1 mouse cellular context compared by ENCODE assay signal in the genomic region with DNA sequence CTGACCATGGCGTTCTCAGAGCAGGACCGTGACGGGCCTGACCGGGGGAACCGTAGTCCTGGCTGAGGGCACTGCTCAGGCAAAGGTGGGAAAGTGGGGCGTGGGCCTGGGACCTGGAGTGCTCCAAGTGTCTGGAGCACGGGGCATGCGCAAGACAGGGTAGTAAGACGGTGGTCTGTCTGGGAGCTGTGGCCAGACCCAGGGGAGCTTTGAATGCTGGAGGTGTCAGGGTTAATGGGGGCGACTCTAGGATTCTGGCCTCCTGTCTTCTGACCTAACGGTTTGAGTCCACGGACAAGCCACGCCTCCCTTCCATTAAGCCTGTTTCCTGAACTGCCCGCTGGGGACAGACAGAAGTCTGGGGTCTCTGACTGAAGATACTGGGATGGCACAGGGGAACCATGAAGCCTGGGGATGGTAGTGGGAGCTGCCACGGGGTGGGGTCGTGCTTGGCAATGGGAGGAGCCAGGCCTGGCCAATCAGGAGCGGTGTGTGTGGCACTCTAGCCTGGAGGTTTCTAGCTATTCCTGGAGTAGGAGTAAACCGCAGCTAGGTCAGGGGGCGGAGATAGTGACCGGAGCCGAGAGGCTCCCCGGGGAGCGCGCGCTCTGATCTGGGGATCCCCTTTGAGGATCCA.
A peak's percentile ranks its signal among the peaks of the same experiment; 100 is the strongest.
TF ChIP-seq lines count a peak whose summit lies in the region.

No protein-coding gene starts in this region.

TF ChIP-seq in CH12.LX, 34 proteins besides CTCF, POLR2A, EP300 and RAD21 (continued from another document):
- TF ChIP-seq USF2 (conservative IDR thresholded peaks at IDR 0.05; ENCODE audit: low read depth, low read length) (no peak), POLR2AphosphoS2 (IDR thresholded peaks at IDR 0.05; ENCODE audit: low read depth, low read length) (0 out of 2 replicates have a peak, but pooled peaks have one; percentile 19), MXI1 (IDR thresholded peaks at IDR 0.05; ENCODE audit: low read depth, low read length) (peak; percentile 70), TBP (conservative IDR thresholded peaks at IDR 0.05; ENCODE audit: low read depth, low read length) (no peak), SIN3A (IDR thresholded peaks at IDR 0.05; ENCODE audit: low read length) (peak; percentile 75), MEF2A (IDR thresholded peaks at IDR 0.05; ENCODE audit: borderline replicate concordance, low read depth, low read length) (peak; percentile 95), BHLHE40 (IDR thresholded peaks at IDR 0.05; ENCODE audit: low read depth, low read length) (no peak; the same call in 1 of the 2 replicates), ZC3H11A (IDR thresholded peaks at IDR 0.05; ENCODE audit: low read depth, low read length) (no peak), MAX (IDR thresholded peaks at IDR 0.05; ENCODE audit: low read length) (peak; percentile 41; the same call in 1 of the 2 replicates), JUN (IDR thresholded peaks at IDR 0.05; ENCODE audit: insufficient read depth, low read depth, low read length) (no peak), ELF1 (IDR thresholded peaks at IDR 0.05; ENCODE audit: low read depth, low read length) (0 out of 2 replicates have a peak, but pooled peaks have one; percentile 28), TCF12 (IDR thresholded peaks at IDR 0.05; ENCODE audit: low read depth, low read length) (peak; percentile 42; the same call in 1 of the 2 replicates), NRF1 (IDR thresholded peaks at IDR 0.05; ENCODE audit: low read depth, low read length) (peak; percentile 74), ZNF384 (IDR thresholded peaks at IDR 0.05; ENCODE audit: low read depth, low read length) (no peak), CHD1 (IDR thresholded peaks at IDR 0.05; ENCODE audit: low read depth, low read length) (no peak; the same call in 1 of the 2 replicates), E2F4 (IDR thresholded peaks at IDR 0.05; ENCODE audit: insufficient replicate concordance, low read depth, low read length) (peak; percentile 56; the same call in 1 of the 2 replicates), RCOR1 (conservative IDR thresholded peaks at IDR 0.05; ENCODE audit: low read depth, low read length) (0 out of 2 replicates have a peak, but pooled peaks have one; percentile 52), ETS1 (conservative IDR thresholded peaks at IDR 0.05; ENCODE audit: low read depth, low read length) (peak; percentile 73; the same call in 1 of the 2 replicates), IRF4 (IDR thresholded peaks at IDR 0.05; ENCODE audit: low read depth, low read length) (peak; percentile 63), NELFE (IDR thresholded peaks at IDR 0.05; ENCODE audit: low read depth, low read length) (0 out of 2 replicates have a peak, but pooled peaks have one; percentile 6)
